Mouse (Mus musculus): Measurements from ENCODE around the gene Cit.
A peak's percentile ranks its signal among the peaks of the same experiment; 100 is the strongest.

The Cit gene

GRCm38 (mm10) chr5:115961809-115962208 is 116.7 kb downstream of the Cit start:
- no peak for DNase-seq (ENCODE audit: low spot score)

DNA sequence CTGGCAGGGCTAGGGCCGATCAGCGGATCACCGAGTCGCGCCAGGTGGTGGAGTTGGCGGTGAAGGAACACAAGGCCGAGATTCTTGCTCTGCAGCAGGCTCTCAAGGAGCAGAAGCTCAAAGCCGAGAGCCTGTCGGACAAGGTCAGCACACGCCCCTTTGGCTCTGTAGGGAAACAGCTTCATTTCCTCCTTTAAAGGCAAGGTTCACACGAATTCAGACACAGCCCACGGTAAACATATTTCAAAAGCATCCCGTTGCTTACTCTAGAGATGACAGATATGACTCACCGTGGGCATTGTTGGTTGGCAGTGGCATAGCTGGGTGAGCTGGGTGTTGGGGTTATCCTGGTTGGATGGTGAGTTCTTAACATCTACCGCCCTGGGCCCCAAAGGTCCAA is 126.2 kb downstream of the Cit start:
- no peak for DNase-seq (ENCODE audit: low spot score)

GRCm38 (mm10) chr5:115975672-115976071 is 130.6 kb downstream of the Cit start:
- DNase-seq (ENCODE audit: low spot score) = no peak

DNA sequence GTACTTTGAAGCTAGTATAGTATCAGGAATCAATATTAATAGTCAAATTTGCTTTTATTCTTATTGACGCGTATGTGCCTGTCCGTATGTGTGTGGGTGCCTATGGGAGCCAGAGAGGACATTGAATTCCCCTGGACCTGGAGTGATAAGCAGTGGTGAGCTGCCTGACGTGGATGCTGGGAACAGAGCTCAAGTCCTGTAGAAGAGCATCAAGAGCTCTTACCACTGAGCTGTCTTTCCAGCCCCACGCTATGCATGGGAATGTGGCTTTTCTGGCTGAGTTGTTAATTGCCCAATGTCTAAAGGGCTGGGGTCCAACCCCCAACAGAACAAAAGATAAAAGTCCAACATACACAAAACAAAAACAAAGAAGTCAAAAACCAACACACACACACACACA is 131.4 kb downstream of the Cit start:
- DNase-seq (ENCODE audit: low spot score) = no peak

- no peak for DNase-seq (ENCODE audit: low spot score)
Observed at GRCm38 (mm10) chr5:115977266-115977665, 132.2 kb downstream of the Cit start.

DNA sequence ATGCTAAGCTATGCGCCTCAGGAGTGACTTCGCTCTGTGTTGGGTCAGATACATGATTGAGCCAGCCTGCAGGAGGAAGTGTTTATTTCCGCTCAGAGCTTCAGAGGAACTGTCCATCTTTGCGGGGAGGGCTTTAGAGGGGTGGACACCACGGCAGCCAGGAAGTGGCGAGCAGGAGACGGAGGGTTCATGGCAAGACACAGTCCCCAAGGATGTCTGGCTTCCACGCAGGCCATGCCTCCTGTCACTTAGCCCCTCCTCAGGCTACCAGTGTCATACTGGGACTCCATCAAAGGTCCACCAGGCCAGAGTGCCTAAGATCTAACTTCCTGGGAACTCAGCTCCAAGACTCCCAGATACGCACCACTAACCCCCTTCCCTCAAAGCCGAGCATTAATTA is 132.7 kb downstream of the Cit start:
- peak; percentile 9 for DNase-seq (ENCODE audit: low spot score)

DNA sequence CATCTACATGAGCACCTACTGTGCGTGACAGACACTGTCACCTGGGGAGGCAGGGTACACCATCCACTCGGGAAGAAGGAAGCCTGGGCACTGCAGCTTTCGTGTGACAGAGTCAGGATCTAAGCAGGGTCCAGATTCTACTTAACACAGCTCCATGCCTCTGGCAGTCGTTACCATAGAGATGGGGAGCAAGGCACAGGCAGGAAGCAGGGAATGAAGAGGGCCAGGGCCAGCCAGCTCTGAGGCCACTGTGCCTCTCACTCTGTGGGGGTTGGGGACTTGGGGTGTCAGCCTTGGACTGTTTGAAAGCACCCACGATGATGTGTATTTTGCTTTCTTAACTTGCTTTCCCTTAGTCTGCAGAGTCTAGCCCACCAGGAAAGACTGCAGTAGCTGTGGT is 133.2 kb downstream of the Cit start:
- DNase-seq (ENCODE audit: low spot score) = peak; percentile 17

- peak; percentile 28 for DNase-seq (ENCODE audit: low spot score)
Observed at GRCm38 (mm10) chr5:115979134-115979696, 134.1 kb downstream of the Cit start.

DNA sequence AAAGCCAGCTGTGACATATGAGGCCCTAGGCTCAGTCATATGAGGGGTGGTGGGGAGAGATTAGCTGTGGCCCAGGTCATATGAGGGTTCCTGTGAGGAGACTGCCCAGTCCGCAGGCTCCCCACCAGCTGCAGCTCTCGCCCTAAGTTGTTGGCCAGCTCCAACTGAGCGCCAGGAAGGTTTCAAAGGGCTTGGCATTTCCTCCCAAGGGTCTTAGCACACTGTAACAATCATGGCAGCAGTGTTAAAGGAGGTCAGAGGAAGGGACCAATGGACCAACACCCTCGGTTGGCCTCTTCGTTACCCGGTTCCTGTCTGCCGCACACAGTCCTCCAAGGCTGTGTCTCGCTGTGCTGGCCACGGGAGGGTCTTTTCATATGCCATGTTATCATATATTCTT is 135.5 kb downstream of the Cit start:
- no peak for DNase-seq (ENCODE audit: low spot score)

DNA sequence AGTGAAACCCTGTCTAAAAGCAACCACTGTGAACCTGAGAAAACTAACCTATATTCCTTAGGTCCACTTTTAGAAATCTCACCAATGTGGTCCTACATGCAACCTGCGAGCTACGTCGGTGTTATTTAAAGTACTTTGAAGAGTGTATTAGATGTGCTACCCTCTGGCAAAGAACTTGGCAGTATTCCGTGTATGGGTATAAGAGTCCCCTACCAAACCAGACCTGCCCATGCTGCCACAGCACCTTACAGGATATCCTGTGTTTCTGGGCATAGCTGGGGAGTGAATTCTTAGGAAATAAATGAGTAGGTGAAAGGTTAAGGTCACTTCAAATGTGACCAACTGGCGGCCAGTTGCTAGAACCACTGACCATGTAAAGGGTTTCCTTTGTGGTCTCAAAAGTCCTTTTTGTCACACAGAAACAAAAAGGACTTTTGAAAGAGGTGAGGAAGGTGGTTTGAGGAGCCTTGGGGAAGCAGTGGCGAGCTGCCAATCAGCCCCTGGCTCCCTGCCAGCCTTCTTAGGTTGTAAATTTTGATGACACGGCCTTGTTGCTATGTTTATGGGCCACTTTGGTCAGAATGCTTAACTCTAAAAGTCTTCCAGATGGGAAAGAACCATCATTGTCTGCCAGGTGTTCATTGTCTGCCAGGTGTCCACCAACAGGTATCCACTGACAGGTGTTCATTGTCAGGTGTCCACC is 137.7 kb downstream of the Cit start:
- DNase-seq (ENCODE audit: low spot score) = no peak

GRCm38 (mm10) chr5:115984392-115984791 is 139.3 kb downstream of the Cit start:
- no peak for DNase-seq (ENCODE audit: low spot score)

DNA sequence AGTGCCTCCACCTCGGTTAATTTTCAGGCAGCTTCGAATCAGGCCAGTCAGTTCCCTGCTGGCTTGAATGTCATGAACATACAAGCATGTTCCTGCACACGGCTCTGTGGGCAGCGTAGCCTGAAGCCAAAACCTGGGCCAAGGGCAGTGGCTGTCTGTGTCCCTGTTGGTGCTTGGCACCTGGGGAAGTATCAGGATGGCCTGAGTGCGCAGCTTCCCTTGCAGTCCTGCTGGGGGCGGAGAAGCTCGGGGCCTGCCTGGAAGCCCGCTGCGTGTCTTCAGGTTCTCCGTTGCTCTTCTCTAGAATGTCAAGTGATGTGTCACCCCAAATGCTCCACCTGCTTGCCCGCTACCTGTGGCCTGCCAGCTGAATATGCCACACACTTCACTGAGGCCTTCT is 140.0 kb downstream of the Cit start:
- no peak for DNase-seq (ENCODE audit: low spot score)

- DNase-seq (ENCODE audit: low spot score) = no peak
Observed at GRCm38 (mm10) chr5:115987284-115987683, 142.2 kb downstream of the Cit start.

- DNase-seq (ENCODE audit: low spot score) = no peak
Observed at GRCm38 (mm10) chr5:115991717-115992116, 146.6 kb downstream of the Cit start.

GRCm38 (mm10) chr5:115994101-115994500 is 149.0 kb downstream of the Cit start:
- DNase-seq (ENCODE audit: low spot score) = no peak

DNA sequence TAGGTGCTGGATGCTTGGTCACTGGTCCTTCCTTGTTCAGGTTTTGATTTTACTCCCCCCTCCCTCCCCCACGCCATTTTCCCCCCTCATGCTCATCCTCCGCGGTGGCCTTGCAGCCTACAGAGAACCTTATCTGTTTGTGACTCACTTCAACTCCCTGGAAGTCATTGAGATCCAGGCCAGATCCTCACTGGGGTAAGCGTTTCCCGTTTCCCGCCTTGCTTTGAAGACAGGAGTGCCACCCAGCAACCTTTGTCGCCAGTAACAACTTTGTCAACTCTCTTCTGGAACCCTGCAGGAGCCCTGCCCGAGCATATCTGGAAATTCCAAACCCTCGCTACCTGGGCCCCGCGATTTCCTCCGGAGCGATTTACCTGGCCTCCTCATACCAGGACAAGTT is 152.3 kb downstream of the Cit start:
- no peak for DNase-seq (ENCODE audit: low spot score)

GRCm38 (mm10) chr5:116003154-116003553 is 158.1 kb downstream of the Cit start:
- no peak for DNase-seq (ENCODE audit: low spot score)

DNA sequence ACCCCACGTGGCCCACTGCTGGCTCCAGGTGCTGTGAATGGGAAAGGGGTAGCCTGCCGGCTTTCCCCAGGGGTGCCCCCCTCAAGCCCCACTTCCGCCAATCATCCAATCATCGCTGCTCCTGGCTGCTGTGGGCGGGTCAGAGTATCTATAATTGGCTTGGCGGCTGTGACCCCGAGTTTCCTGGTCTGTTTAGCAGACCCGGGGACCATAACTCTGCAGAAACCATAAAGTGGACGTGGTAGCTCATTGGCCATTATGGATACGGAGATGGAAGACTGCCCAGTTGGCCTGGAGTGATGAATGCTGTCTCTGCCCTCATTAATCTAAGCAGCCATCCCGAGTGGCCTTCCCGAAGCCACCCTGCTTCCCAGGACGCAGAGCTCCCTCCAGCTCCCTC is 158.7 kb downstream of the Cit start:
- DNase-seq (ENCODE audit: low spot score) = no peak

DNA sequence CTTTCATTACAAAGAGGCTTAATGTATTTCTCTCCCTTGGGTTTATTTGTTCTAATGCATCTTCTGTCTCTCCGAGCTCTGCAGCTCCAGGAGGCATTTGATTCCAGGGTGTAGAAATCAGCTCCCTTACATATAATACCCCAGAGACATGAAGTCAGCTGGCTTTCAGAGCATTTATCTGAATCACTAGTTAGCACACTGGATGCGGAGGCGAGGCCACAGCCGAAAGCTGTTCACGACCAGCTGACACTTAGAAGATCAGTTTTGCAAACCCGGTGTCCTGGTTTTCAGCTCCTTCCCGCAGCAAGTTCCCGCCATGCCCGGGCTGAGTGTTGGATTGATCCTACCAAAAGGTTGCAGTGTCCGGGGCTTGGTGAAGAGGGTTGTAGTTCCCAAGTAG is 159.2 kb downstream of the Cit start:
- no peak for DNase-seq (ENCODE audit: low spot score)

DNA sequence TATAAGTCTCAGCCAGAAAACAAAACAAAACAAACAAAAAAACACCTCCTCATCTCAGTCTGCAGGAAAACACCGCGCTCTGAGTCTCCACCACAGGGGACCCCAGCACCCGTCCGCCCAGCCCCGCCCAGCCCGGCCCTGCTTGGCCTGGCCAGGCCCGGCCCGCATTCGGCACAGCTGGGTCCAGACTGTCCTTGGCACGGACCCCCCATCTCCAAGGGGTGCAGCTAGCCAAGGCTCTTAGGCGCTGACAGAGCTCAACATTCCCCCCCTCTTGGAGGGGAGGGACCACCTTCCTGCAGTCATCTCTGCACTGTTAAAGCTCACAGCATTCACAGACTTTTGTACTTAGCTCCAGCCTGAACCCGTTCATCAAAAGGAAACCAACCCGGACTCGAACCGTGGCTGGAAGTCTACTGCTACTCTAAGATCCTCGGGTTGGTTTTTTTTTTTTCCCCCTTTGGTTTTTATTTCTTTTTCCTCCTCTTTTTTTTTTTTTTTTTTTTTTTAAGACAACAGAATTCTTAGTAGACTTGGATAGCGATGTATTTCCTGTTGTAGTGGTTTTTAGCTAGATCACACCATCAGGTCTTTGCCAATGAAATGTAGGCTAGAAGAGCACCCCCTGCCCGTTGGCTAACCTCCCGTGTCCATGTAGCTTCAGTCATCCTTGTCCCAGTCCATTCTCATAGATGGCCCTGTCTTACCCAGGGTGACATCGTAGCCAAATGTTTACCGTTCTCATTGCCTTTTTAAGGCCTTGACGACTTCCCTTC is 161.4 kb downstream of the Cit start:
- DNase-seq (ENCODE audit: low spot score) = no peak

GRCm38 (mm10) chr5:116007723-116008122 is 162.6 kb downstream of the Cit start:
- DNase-seq (ENCODE audit: low spot score) = no peak

DNA sequence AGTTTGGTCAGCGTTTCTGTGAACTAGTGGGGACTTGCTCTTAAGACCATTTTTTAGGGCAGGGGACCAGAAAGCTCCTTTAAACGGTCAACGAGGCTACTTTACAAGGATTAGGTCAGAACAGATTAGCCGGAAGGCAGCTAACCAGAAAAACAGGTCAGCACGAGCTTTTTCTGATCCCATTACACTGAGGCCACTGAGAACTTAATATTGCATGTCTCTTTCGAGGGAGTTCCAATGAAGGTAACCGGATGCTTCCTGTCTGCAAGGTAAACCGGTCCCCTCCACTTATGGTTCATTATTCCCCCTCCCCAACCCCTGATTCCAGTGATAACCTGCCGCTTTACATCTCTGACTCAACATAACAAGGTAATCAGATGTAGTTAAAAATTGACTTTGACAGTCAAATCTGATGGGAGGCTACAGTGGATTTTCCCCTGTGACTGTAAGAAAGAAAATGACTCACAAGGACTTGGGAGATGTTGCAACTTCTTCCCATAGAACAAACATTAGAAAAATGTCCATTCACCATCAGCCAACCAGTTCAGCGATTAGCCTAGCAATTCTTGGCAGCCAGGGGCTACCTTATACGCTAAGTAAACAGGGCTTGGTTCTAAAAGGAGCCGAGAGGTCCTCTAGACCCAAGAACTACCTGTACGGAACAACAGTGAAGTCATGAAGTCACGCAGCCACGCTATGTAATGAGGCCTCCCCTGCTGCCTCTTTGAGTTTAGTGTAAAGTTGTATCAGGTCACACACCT is 164.2 kb downstream of the Cit start:
- peak; percentile 19 for DNase-seq (ENCODE audit: low spot score)

All from embryo, embryonic 10 days (tissue).